1 mouse cellular context compared by ENCODE assay signal in the genomic region with DNA sequence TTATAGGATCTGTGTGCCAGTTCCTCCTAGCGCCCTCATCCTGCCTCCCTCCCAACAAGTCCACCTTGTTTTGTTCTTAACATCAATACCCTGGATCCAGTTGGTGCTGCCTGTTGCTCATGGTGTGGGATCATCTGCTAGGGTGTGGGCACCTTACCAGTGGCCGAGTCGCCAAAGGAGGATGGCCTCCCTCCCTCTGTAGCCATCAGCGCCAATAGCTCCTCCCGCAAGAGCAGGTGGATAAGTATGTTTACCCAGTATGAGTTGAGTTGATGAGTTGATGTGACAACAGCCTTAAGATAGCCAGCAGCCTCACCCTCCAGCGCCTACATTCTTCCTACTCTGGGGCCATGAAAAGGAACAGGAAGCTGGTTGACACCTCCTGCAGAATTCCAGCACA.
TF ChIP-seq lines count a peak whose summit lies in the region.

No protein-coding gene starts in this region.

TF ChIP-seq in myocyte, 11 proteins besides CTCF, POLR2A, EP300 and RAD21:
- TF ChIP-seq MYOD1 (IDR thresholded peaks at IDR 0.05; ENCODE audit: control insufficient read depth in 1 of 3, insufficient read length in 2 of 3, low read depth in 2 of 3) (peak in 1 of 3 experiments; percentile 92), USF1 (IDR thresholded peaks at IDR 0.05; ENCODE audit: low read depth) (no peak), MYOG (IDR thresholded peaks at IDR 0.05; ENCODE audit: control insufficient read depth in 1 of 3, insufficient read depth in 1 of 3, insufficient read length in 2 of 3, low read depth in 2 of 3) (peak in 2 of 3 experiments; percentile 24 to 74)
TF ChIP-seq in myocyte: peak in this region for 2.
